ENCODE assay signal across 23 mouse cellular contexts in genomic region chr4:9002380-9002779, GRCm38 (mm10).
DNase-seq lines count a peak whose midpoint lies in the region; ATAC-seq and TF ChIP-seq lines count a peak whose summit lies in the region.
"Had no signal": no experiment of that assay in that cellular context is flagged by ENCODE, and none has a peak within 500 bp of the region (broad histone marks: within the 10 kb centered on the region; RNA-seq: fewer than 3 reads in every experiment).

No protein-coding gene starts in this region.

- H3K27me3 ChIP-seq in forebrain, embryonic 15.5 days, result no peaks in the 10 kb centered on the region
- no peaks in the 10 kb centered on the region for H3K27me3 ChIP-seq in forebrain, embryonic 10.5 days (ENCODE audit: poor library complexity, severe bottlenecking)
- no peaks in the 10 kb centered on the region for H3K27me3 ChIP-seq in hindbrain, embryonic 13.5 days
- no peaks in the 10 kb centered on the region for H3K27me3 ChIP-seq in hindbrain, postnatal 0 days (ENCODE audit: insufficient read depth, low read length)
- H3K27me3 ChIP-seq in midbrain, embryonic 13.5 days, result no peaks in the 10 kb centered on the region
- no peaks in the 10 kb centered on the region for H3K27me3 ChIP-seq in midbrain, postnatal 0 days (ENCODE audit: insufficient read depth, low read length)
- H3K27me3 ChIP-seq: embryonic facial prominence, embryonic 12.5 days; embryonic facial prominence, embryonic 15.5 days; forebrain, embryonic 13.5 days; intestine, embryonic 15.5 days had no signal

- no peak overlapping the region for H3K4me2 ChIP-seq in forebrain, embryonic 15.5 days (replicated peaks)
- no peak overlapping the region for H3K4me2 ChIP-seq in hindbrain, embryonic 13.5 days
- H3K4me2 ChIP-seq in hindbrain, postnatal 0 days (ENCODE audit: low read depth, low read length), result no peak overlapping the region
- H3K4me2 ChIP-seq in midbrain, embryonic 13.5 days (replicated peaks), result no peak overlapping the region
- no peak overlapping the region for H3K4me2 ChIP-seq in midbrain, postnatal 0 days (ENCODE audit: low read depth, low read length, poor library complexity, severe bottlenecking)
- H3K4me2 ChIP-seq: embryonic facial prominence, embryonic 12.5 days; embryonic facial prominence, embryonic 15.5 days; forebrain, embryonic 13.5 days; heart, embryonic 11.5 days; intestine, embryonic 15.5 days had no signal

- H3K4me1 ChIP-seq in forebrain, embryonic 15.5 days, result peaks cover 3% of the 10 kb centered on the region
- peaks cover 24% of the 10 kb centered on the region for H3K4me1 ChIP-seq in forebrain, embryonic 10.5 days
- H3K4me1 ChIP-seq in hindbrain, embryonic 13.5 days (replicated peaks), result peaks cover 4% of the 10 kb centered on the region
- H3K4me1 ChIP-seq in hindbrain, postnatal 0 days (ENCODE audit: insufficient read depth, low read length), result no peaks in the 10 kb centered on the region
- peaks cover 3% of the 10 kb centered on the region for H3K4me1 ChIP-seq in midbrain, embryonic 13.5 days (replicated peaks)
- H3K4me1 ChIP-seq in midbrain, postnatal 0 days (ENCODE audit: insufficient read depth, low read length), result no peaks in the 10 kb centered on the region
- H3K4me1 ChIP-seq: embryonic facial prominence, embryonic 12.5 days; embryonic facial prominence, embryonic 15.5 days; intestine, embryonic 15.5 days had no signal

- DNase-seq in forebrain, embryonic 10.5 days (ENCODE audit: extremely low spot score, low spot score), result no peak
- DNase-seq in hindbrain, postnatal 0 days (ENCODE audit: low spot score), result no peak
- DNase-seq in midbrain, postnatal 0 days (ENCODE audit: low spot score), result no peak
- DNase-seq in ovary, postnatal 14 days (ENCODE audit: low spot score), result no peak
- DNase-seq: adrenal gland, adult 2 months; adrenal gland, postnatal 14 days; cerebellum, adult 11 months; cerebellum, adult 2 months; cerebellum, adult 9-11 months; cerebellum, postnatal 25 days; gastrocnemius, adult 2 months; gastrocnemius, postnatal 14 days; heart, adult 11 months; kidney, adult 11 months had no signal

- ATAC-seq in forebrain, embryonic 15.5 days (replicated peaks), result peak; percentile 29; the same call in 1 of the 2 replicates
- ATAC-seq in hindbrain, embryonic 13.5 days (ENCODE audit: low FRiP score), result peak; percentile 36; the same call in 1 of the 2 replicates
- no peak for ATAC-seq in hindbrain, postnatal 0 days
- ATAC-seq in midbrain, embryonic 13.5 days, result 0 out of 2 replicates have a peak, but pooled peaks have one; percentile 58
- no peak for ATAC-seq in midbrain, postnatal 0 days (ENCODE audit: low FRiP score)
- ATAC-seq: CD4-positive, CD25-positive, alpha-beta regulatory T cell, adult 4 months; forebrain, embryonic 13.5 days; intestine, embryonic 15.5 days had no signal

- H3K9me3 ChIP-seq in forebrain, embryonic 15.5 days, result no peaks in the 10 kb centered on the region
- no peaks in the 10 kb centered on the region for H3K9me3 ChIP-seq in forebrain, embryonic 10.5 days
- H3K9me3 ChIP-seq in hindbrain, embryonic 13.5 days, result no peaks in the 10 kb centered on the region
- H3K9me3 ChIP-seq in hindbrain, postnatal 0 days (ENCODE audit: low read length), result no peaks in the 10 kb centered on the region
- H3K9me3 ChIP-seq in midbrain, embryonic 13.5 days, result no peaks in the 10 kb centered on the region
- no peaks in the 10 kb centered on the region for H3K9me3 ChIP-seq in midbrain, postnatal 0 days (ENCODE audit: low read length)
- H3K9me3 ChIP-seq: embryonic facial prominence, embryonic 12.5 days; embryonic facial prominence, embryonic 15.5 days; intestine, embryonic 15.5 days had no signal

- TF ChIP-seq CTCF in hindbrain, postnatal 0 days (IDR thresholded peaks at IDR 0.05; ENCODE audit: low read depth), result no peak
- no peak for TF ChIP-seq CTCF in midbrain, postnatal 0 days (IDR thresholded peaks at IDR 0.05)

- no peak overlapping the region for H3K27ac ChIP-seq in forebrain, embryonic 15.5 days (replicated peaks)
- no peak overlapping the region for H3K27ac ChIP-seq in forebrain, embryonic 10.5 days
- no peak overlapping the region for H3K27ac ChIP-seq in hindbrain, embryonic 13.5 days
- H3K27ac ChIP-seq in hindbrain, postnatal 0 days, result no peak overlapping the region
- no peak overlapping the region for H3K27ac ChIP-seq in midbrain, embryonic 13.5 days
- H3K27ac ChIP-seq in midbrain, postnatal 0 days (ENCODE audit: low read depth, low read length), result no peak overlapping the region
- H3K27ac ChIP-seq: embryonic facial prominence, embryonic 12.5 days; embryonic facial prominence, embryonic 15.5 days; forebrain, embryonic 13.5 days; gastrocnemius, adult 2 months; intestine, embryonic 15.5 days had no signal

- no peak overlapping the region for H3K4me3 ChIP-seq in forebrain, embryonic 15.5 days
- H3K4me3 ChIP-seq in forebrain, embryonic 10.5 days, result no peak overlapping the region
- H3K4me3 ChIP-seq in hindbrain, embryonic 13.5 days, result no peak overlapping the region
- no peak overlapping the region for H3K4me3 ChIP-seq in hindbrain, postnatal 0 days (ENCODE audit: low read length)
- no peak overlapping the region for H3K4me3 ChIP-seq in midbrain, embryonic 13.5 days (replicated peaks)
- H3K4me3 ChIP-seq in midbrain, postnatal 0 days (ENCODE audit: low read depth, low read length), result no peak overlapping the region
- H3K4me3 ChIP-seq: embryonic facial prominence, embryonic 12.5 days; embryonic facial prominence, embryonic 15.5 days; forebrain, embryonic 13.5 days; gastrocnemius, adult 2 months; intestine, embryonic 15.5 days had no signal

- H3K9ac ChIP-seq in forebrain, embryonic 15.5 days (replicated peaks), result no peak overlapping the region
- no peak overlapping the region for H3K9ac ChIP-seq in hindbrain, embryonic 13.5 days
- no peak overlapping the region for H3K9ac ChIP-seq in hindbrain, postnatal 0 days (replicated peaks; ENCODE audit: low read length)
- no peak overlapping the region for H3K9ac ChIP-seq in midbrain, embryonic 13.5 days (replicated peaks)
- no peak overlapping the region for H3K9ac ChIP-seq in midbrain, postnatal 0 days (replicated peaks; ENCODE audit: low read length, poor library complexity, severe bottlenecking)
- H3K9ac ChIP-seq: embryonic facial prominence, embryonic 12.5 days; embryonic facial prominence, embryonic 15.5 days; forebrain, embryonic 13.5 days; intestine, embryonic 15.5 days had no signal

- H3K36me3 ChIP-seq in forebrain, embryonic 15.5 days, result no peaks in the 10 kb centered on the region
- H3K36me3 ChIP-seq in forebrain, embryonic 10.5 days (replicated peaks), result no peaks in the 10 kb centered on the region
- no peaks in the 10 kb centered on the region for H3K36me3 ChIP-seq in hindbrain, embryonic 13.5 days
- H3K36me3 ChIP-seq in hindbrain, postnatal 0 days (ENCODE audit: insufficient read depth, low read length), result no peaks in the 10 kb centered on the region
- no peaks in the 10 kb centered on the region for H3K36me3 ChIP-seq in midbrain, embryonic 13.5 days
- no peaks in the 10 kb centered on the region for H3K36me3 ChIP-seq in midbrain, postnatal 0 days (ENCODE audit: insufficient read depth, low read length)
- H3K36me3 ChIP-seq: embryonic facial prominence, embryonic 12.5 days; embryonic facial prominence, embryonic 15.5 days; intestine, embryonic 15.5 days had no signal

- 59% methylated on average over 6 of the region's 6 CpGs for WGBS in forebrain, embryonic 15.5 days
- WGBS in forebrain, embryonic 10.5 days, result 84% methylated on average over 6 of the region's 6 CpGs
- 53% methylated on average over 6 of the region's 6 CpGs for WGBS in hindbrain, embryonic 13.5 days
- 53% methylated on average over 6 of the region's 6 CpGs for WGBS in hindbrain, postnatal 0 days
- 67% methylated on average over 6 of the region's 6 CpGs for WGBS in midbrain, embryonic 13.5 days
- 60% methylated on average over 6 of the region's 6 CpGs for WGBS in midbrain, postnatal 0 days

Comparison
In these comparisons a context has a peak if more than half of its experiments do, and no peak if none do; other contexts are left out.
1. ATAC-seq: peak in forebrain, embryonic 15.5 days (single experiment), hindbrain, embryonic 13.5 days (single experiment) and midbrain, embryonic 13.5 days (single experiment); none in hindbrain, postnatal 0 days (single experiment) and midbrain, postnatal 0 days (single experiment).